Mouse (Mus musculus) ES-E14 (cell line): ENCODE data around the gene Actb. TPM values are rescaled to one million over a fixed set of nuclear protein-coding genes. Genes with fewer than 3 reads are reported as not detected.

ENCODE experiments used
- DNase-seq: peaks from one replicate; pipeline ENCODE4 v3.0.0-alpha.2; 2013; ENCODE audit warnings: low read depth, low spot score
- H3K27ac ChIP-seq: 2 replicates; pipeline ENCODE4 v1.5.1; 2012; ENCODE audit warnings: low read depth, mild to moderate bottlenecking, low read length, moderate library complexity, mixed read lengths; ENCODE audit not compliant: poor library complexity, insufficient read depth, severe bottlenecking
- H3K36me3 ChIP-seq: 2 replicates; pipeline ENCODE4 v1.6.1; 2012; ENCODE audit warnings: mild to moderate bottlenecking, low read length, moderate library complexity, mixed read lengths; ENCODE audit not compliant: control insufficient read depth, poor library complexity, insufficient read depth, severe bottlenecking
- H3K4me1 ChIP-seq, 2 experiments: fragments of 150-350 bp in 1 of 2; sonication (generic) in 1 of 2; 2 replicates each; pipeline ENCODE4 v1.6.1; 2012; ENCODE audit warnings: low read length in 2 of 2, mild to moderate bottlenecking in 1 of 2, mixed read lengths in 1 of 2; ENCODE audit not compliant: control insufficient read depth in 2 of 2, insufficient read depth in 2 of 2, poor library complexity in 1 of 2
- H3K4me3 ChIP-seq, 2 experiments: fragments of 150-350 bp in 1 of 2; sonication (generic) in 1 of 2; 2 replicates each; pipeline ENCODE4 v1.5.1; 2012; ENCODE audit warnings: low read length in 2 of 2, low read depth in 1 of 2, mild to moderate bottlenecking in 1 of 2, mixed read lengths in 1 of 2; ENCODE audit not compliant: insufficient read depth in 1 of 2, poor library complexity in 1 of 2, severe bottlenecking in 1 of 2
- H3K9ac ChIP-seq: 2 replicates; pipeline ENCODE4 v1.6.1; 2012; ENCODE audit warnings: low read depth, mild to moderate bottlenecking, low read length, mixed read lengths; ENCODE audit not compliant: poor library complexity, insufficient read depth, severe bottlenecking
- H3K9me3 ChIP-seq: fragments of 150-350 bp; sonication (generic); 2 replicates; pipeline ENCODE4 v1.6.1; 2012; ENCODE audit warnings: low read depth, mild to moderate bottlenecking, low read length; ENCODE audit not compliant: control insufficient read depth, insufficient read depth
- CHD2 ChIP-seq: IDR thresholded peaks from 2 replicates; pipeline ENCODE4 v1.6.1; 2014; ENCODE audit warnings: mild to moderate bottlenecking, low read depth, low read length, inconsistent platforms
- HCFC1 ChIP-seq: IDR thresholded peaks from 2 replicates; pipeline ENCODE4 v1.6.1; 2012; ENCODE audit warnings: low read length, inconsistent platforms, borderline replicate concordance; ENCODE audit not compliant: insufficient read depth
- MAFK ChIP-seq: IDR thresholded peaks from 2 replicates; pipeline ENCODE4 v1.6.1; 2014; ENCODE audit warnings: mild to moderate bottlenecking, low read depth, low read length, inconsistent platforms; ENCODE audit not compliant: insufficient read depth
- ZC3H11A ChIP-seq: IDR thresholded peaks from 2 replicates; pipeline ENCODE4 v1.6.1; 2012; ENCODE audit warnings: low read depth, mild to moderate bottlenecking, inconsistent platforms, low read length, borderline replicate concordance
- ZNF384 ChIP-seq: IDR thresholded peaks from 2 replicates; pipeline ENCODE4 v1.6.1; 2012; ENCODE audit warnings: low read depth, low read length, inconsistent platforms
- in situ Hi-C, 2 experiments: fragments of 600-800 bp; cut with MboI; formaldehyde crosslinking; loops; one replicate each; pipeline ENCODE4 v1.15.1; 2025; ENCODE audit warnings: low sequenced_read_pairs in 2 of 2, inconsistent platforms in 1 of 2; ENCODE audit not compliant: unreplicated experiment in 2 of 2
- total RNA-seq: library from RNA; depleted of rRNA; stranded (reverse); fragments of 300-350 nt; gene quantifications from 2 replicates; pipeline ENCODE4 v1.2.3, GENCODE M21; 2012

Actb gene
- total RNA-seq, 1 experiment, result 4,692 TPM

DNA sequence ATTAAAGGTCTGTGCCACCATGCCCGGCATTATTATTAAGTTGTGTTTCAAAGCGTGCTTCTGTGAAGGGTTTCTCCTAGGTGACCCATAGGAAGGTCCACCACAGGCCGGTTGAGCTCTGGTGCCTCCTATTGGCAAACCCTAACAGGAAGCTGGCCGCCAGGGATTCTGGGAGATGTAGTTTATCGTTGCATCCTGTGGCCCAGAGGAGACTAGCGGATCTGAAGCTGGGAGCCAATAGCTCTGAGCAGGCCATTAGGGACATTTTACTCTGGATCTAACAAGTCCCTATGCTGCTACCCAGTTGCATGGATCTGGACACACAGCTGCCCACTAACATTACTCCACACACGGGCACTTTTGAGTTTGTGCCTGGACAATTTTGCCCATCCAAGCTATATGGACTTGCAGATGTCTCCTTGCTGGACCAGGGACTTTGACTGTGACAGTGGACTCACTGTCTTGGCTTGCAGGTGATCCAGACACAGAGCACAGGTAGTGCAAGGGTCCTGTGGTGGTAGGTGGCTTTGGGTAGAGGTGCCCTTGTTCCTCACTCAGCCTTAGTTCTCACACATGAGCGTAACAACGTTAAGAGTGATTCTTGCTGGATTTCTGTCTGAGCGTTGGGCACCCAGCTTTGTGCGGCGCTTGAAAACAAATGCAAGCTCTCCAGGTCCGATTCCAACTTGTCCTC lies 29.2 kb upstream of the Actb start:
- DNase-seq, result peak; percentile 79
- H3K27ac ChIP-seq, result no peak overlapping the region
- TF ChIP-seq HCFC1, result peak; percentile 95
- no peak for TF ChIP-seq ZNF384
- no peak for TF ChIP-seq CHD2
- peaks cover 0 to 13% of the 10 kb centered on the region in 2 experiments; a peak in 2 of 4 replicates for H3K4me1 ChIP-seq
- H3K9ac ChIP-seq, result no peak overlapping the region
- H3K4me3 ChIP-seq, result peak overlapping the region in 1 of 2 experiments; percentile 51; a peak in 2 of 4 replicates
- no peaks in the 10 kb centered on the region for H3K36me3 ChIP-seq
- no peaks in the 10 kb centered on the region for H3K9me3 ChIP-seq
- in situ Hi-C loops, result loop anchor here (5.0 kb wide), 2 partner anchors 102 to 107 kb away; no protein-coding TSS in a partner anchor

DNA sequence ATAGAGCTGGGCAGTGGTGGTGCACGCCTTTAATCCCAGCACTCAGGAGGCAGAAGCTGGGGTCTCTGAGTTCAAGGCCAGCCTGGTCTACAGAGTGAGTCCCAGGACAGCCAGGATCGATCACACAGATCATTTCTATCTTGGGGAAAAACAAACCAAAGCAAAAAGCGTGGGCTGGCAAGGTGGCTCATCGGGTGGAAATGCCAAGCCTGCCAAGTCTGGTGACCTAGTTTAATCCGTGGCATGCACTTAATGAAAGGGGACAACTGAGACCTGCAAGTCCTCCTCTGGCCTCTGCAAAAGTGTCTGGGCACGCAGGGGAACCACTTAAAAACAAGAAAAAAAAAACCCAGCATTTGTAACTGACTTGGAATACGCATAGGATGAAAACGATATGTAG lies 26.2 kb upstream of the Actb start:
- Histone ChIP-seq H3K4me1 (peaks cover 0 to 16% of the 10 kb centered on the region in 2 experiments; a peak in 2 of 4 replicates), H3K27ac (no peak overlapping the region), H3K9ac (no peak overlapping the region), H3K4me3 (no peak overlapping the region), H3K9me3 (no peaks in the 10 kb centered on the region), H3K36me3 (no peaks in the 10 kb centered on the region)
- DNase-seq, result no peak
- in situ Hi-C loops, result loop anchor here in 1 of 2 experiments (5.0 kb wide), 1 partner anchor 40 kb away; no protein-coding TSS in a partner anchor
- TF ChIP-seq CHD2, result no peak
- no peak for TF ChIP-seq HCFC1
- no peak for TF ChIP-seq ZNF384
- no peak for TF ChIP-seq MAFK

DNA sequence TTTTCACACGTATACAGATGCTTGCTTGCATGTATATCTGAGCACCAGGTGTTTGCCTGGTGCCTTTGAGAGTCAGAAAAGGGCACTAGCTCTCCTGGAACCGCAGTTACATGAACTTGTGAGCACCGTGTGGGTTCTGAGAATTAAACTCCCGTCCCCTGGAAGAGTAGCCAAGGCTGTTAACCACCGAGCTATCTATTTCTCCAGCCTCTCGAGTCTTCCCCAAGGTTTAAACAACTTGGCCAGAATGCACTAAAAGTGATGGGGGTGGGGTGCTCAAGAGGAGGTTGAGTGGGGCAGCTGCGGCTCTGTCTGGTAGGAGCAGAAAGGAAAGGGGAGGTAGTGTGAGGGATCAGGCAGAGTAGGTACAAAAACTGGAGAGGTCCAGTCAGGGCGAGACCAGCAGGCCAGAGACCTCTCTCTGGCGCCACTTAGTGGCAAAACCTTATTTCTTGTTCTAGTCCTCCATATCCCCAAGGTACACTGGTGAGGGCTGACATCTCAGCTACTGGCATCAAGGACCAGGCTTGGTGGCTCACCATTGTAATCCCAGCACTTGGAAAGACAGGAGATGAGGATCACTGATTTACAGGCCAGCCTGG lies 25.6 kb upstream of the Actb start:
- Histone ChIP-seq H3K4me3 (no peak overlapping the region), H3K9ac (no peak overlapping the region; the same call in 1 of the 2 replicates), H3K36me3 (no peaks in the 10 kb centered on the region), H3K27ac (no peak overlapping the region), H3K9me3 (no peaks in the 10 kb centered on the region), H3K4me1 (peaks cover 0 to 19% of the 10 kb centered on the region in 2 experiments; a peak in 2 of 4 replicates)
- in situ Hi-C loops, result loop anchor here in 1 of 2 experiments (5.0 kb wide), 1 partner anchor 40 kb away; no protein-coding TSS in a partner anchor
- no peak for DNase-seq
- TF ChIP-seq CHD2, result no peak
- no peak for TF ChIP-seq HCFC1
- TF ChIP-seq ZC3H11A, result no peak; the same call in 1 of the 2 replicates
- TF ChIP-seq ZNF384, result no peak
- TF ChIP-seq MAFK, result no peak

DNA sequence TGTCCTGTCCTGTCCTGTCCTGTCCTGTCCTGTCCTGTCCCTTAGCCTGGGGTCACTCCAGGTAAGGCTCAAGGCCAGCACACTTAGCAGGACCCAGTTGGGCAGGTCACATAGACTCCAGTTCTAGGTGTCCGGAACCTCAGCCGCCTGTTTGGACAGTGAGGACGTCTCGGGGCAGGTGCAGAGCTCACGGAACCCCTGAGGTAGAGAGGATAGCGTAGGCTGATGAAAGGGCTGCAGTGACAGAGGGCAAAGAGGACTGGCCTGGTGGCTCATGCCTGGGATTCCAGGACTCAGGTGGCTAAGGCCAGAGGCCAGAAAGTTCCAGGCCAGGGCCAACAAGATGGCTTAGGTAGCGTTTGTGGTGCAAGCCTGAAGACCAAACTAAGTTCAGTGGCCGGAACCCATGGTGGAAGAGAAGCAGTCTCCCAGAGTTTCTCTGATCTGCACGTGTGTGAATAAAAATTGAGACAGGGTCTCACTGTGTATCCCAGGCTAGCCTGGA lies 24.7 kb upstream of the Actb start:
- Histone ChIP-seq H3K36me3 (no peaks in the 10 kb centered on the region), H3K9ac (no peak overlapping the region), H3K9me3 (no peaks in the 10 kb centered on the region), H3K4me1 (peaks cover 0 to 21% of the 10 kb centered on the region in 2 experiments; a peak in 2 of 4 replicates), H3K4me3 (no peak overlapping the region), H3K27ac (no peak overlapping the region)
- in situ Hi-C loops, result loop anchor here in 1 of 2 experiments (5.0 kb wide), 1 partner anchor 39 kb away; no protein-coding TSS in a partner anchor
- TF ChIP-seq HCFC1 (no peak), CHD2 (no peak), ZNF384 (no peak), ZC3H11A (no peak), MAFK (no peak)
- DNase-seq, result no peak
